Mouse (Mus musculus) 3134 (cell line): ENCODE results near the gene Rps26.
"Not testable (repeated sequence)": the region's sequence is repeated elsewhere in the genome, so short reads cannot be mapped to it uniquely, and the experiment has no call there.

ENCODE experiments used
- DNase-seq: peaks from one replicate; pipeline ENCODE4 v3.0.0-alpha.2; 2011; ENCODE audit warnings: low spot score; ENCODE audit not compliant: insufficient read length; ENCODE audit errors: extremely low read depth

Gene Rps26

GRCm38 (mm10) chr10:128641871-128642270, 15.3 kb upstream of the Rps26 start:
- DNase-seq = no peak

- DNase-seq = no peak
Measured at GRCm38 (mm10) chr10:128640891-128641290, 14.3 kb upstream of the Rps26 start.

GRCm38 (mm10) chr10:128639999-128640398, 13.5 kb upstream of the Rps26 start:
- no peak for DNase-seq

GRCm38 (mm10) chr10:128637011-128637410, 10.5 kb upstream of the Rps26 start:
- no peak for DNase-seq

GRCm38 (mm10) chr10:128636561-128636960, 10.0 kb upstream of the Rps26 start:
- DNase-seq = no peak

- DNase-seq = no peak
Measured at GRCm38 (mm10) chr10:128635697-128636096, 9.2 kb upstream of the Rps26 start.

GRCm38 (mm10) chr10:128631571-128631970, 5.0 kb upstream of the Rps26 start:
- DNase-seq = no peak

- not testable (repeated sequence) for DNase-seq
Measured at GRCm38 (mm10) chr10:128630306-128630705, 3.8 kb upstream of the Rps26 start.

- DNase-seq = no peak
Measured at GRCm38 (mm10) chr10:128629746-128630145, 3.2 kb upstream of the Rps26 start.

- DNase-seq = no peak
Measured at GRCm38 (mm10) chr10:128627398-128628317, 1.1 kb upstream of the Rps26 start.

GRCm38 (mm10) chr10:128625287-128625894, 1.2 kb downstream of the Rps26 start:
- DNase-seq = no peak

GRCm38 (mm10) chr10:128623106-128623613, 3.4 kb downstream of the Rps26 start:
- DNase-seq = not testable (repeated sequence)

GRCm38 (mm10) chr10:128622702-128623101, 3.8 kb downstream of the Rps26 start:
- no peak for DNase-seq

- DNase-seq = no peak
Measured at GRCm38 (mm10) chr10:128621986-128622520, 4.5 kb downstream of the Rps26 start.

- no peak for DNase-seq
Measured at GRCm38 (mm10) chr10:128620241-128620640, 6.3 kb downstream of the Rps26 start.

GRCm38 (mm10) chr10:128619148-128619547, 7.4 kb downstream of the Rps26 start:
- DNase-seq = not testable (repeated sequence)

- DNase-seq = no peak
Measured at GRCm38 (mm10) chr10:128618570-128618969, 8.0 kb downstream of the Rps26 start.

GRCm38 (mm10) chr10:128615798-128616448, 10.6 kb downstream of the Rps26 start:
- DNase-seq = not testable (repeated sequence)

- DNase-seq = no peak
Measured at GRCm38 (mm10) chr10:128614934-128615333, 11.6 kb downstream of the Rps26 start.

GRCm38 (mm10) chr10:128613820-128614219, 12.7 kb downstream of the Rps26 start:
- DNase-seq = not testable (repeated sequence)

GRCm38 (mm10) chr10:128613154-128613440, 13.4 kb downstream of the Rps26 start:
- no peak for DNase-seq
